Mouse (Mus musculus) erythroblast, embryonic 14.5 days (primary cell): ENCODE results near the gene Arrdc2.

ENCODE experiments used
- GATA1 ChIP-seq: IDR thresholded peaks from 2 replicates; pipeline ENCODE4 v1.6.1; 2012; ENCODE audit warnings: low read length, inconsistent platforms, mixed read lengths
- TAL1 ChIP-seq: IDR thresholded peaks from 3 replicates; pipeline ENCODE4 v1.6.1; 2012; ENCODE audit warnings: low read length, inconsistent platforms, mixed read lengths

- TF ChIP-seq TAL1 (no peak), GATA1 (no peak)
Measured at GRCm38 (mm10) chr8:70808239-70808638, 31.3 kb downstream of the Arrdc2 start, which contains the start of gene Il12rb1.
